Mouse (Mus musculus) adrenal gland, adult 8-10 months (tissue): Measurements from ENCODE around the gene Kcnma1. TPM values are rescaled to one million over a fixed set of nuclear protein-coding genes. Genes with fewer than 3 reads are reported as not detected.
A peak's percentile ranks its signal among the peaks of the same experiment; 100 is the strongest.

Experiments
- DNase-seq: peaks from one replicate; pipeline ENCODE4 v3.0.0; 2022
- total RNA-seq, 4 experiments: library from RNA; stranded (reverse); gene quantifications; 2 replicates each; pipeline ENCODE4 v1.2.4; 2022

The Kcnma1 gene
- total RNA-seq, 4 experiments from 2014 or later: 66.1 to 162 (median 106) TPM

DNA sequence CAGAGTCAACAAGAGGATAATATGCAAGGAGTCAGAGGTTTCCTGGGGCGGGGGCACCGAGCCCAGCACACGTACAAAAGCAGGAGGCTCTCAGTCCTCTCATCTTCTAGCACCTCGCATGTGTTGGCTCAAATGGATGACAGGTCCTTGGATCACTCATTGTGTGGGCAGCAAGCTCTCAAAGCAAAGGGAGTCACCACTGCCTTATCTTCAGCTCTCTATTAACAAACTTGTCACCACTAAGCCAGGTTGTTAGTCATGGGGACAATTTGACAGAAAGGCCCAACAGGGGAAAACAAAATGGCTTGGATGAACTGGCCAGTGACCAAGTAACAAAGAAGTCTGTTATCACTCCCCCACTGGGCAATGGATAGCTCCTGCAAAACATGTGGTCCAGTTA is 331.5 kb downstream of the Kcnma1 start:
- no peak for DNase-seq

DNA sequence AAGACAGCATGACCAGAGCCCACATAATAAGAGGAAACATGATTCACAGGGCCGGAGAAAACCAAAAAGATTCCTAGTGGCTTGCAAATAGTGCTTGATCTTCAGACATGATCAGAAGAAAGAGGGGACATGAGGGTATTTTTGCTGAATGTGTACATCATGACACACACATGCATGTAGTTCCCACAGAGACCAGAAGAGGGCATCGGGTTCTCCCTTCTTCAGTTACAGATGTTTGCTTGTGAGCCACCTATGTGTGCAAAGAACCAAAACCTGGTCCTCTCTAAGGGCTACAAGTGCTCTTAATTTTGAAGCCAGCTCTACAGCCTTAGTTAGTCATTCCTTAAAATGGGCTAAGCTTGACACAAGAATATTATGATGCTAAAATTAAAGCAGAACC is 334.9 kb downstream of the Kcnma1 start:
- no peak for DNase-seq

DNA sequence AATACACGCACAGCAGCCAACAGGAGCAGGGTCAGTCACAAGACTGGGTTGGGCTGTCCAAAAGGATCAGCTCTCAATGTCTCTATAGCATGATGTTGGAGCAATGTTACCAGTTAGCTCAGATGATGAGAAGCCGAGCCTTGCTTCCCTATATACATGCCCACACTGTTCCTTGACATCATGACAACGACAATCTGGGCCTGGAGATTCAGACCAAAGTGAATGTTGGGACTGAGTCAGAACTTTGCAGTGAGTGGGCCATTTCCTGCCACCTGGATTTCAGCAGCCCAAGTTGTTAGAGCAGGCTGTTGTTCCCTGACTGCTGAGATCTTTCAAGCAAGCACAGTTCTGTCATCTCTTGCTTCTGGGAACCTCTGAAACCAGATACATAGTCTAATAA is 347.9 kb downstream of the Kcnma1 start:
- no peak for DNase-seq

DNA sequence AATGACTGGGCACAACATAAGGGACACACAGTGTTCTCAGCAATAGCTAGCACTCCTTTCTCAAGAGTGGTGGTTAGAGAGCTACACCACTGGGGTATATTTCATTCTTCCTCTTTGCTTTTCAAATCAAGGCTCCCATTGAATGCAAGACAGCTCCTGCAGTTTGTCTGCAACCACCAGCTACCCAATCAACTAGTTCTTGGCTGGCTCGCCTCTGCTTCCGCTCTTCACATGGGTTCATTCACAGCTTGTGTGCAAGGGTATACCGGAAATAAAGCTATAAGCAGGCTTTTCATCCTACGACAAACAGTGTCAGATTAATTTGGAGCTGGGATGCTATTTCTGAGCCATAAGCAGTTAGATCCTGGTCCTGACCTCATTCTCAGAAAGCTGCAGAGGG is 362.6 kb downstream of the Kcnma1 start:
- DNase-seq: no peak

- peak; percentile 50 for DNase-seq
Measured at GRCm38 (mm10) chr14:23650126-23650525, 364.2 kb downstream of the Kcnma1 start.

DNA sequence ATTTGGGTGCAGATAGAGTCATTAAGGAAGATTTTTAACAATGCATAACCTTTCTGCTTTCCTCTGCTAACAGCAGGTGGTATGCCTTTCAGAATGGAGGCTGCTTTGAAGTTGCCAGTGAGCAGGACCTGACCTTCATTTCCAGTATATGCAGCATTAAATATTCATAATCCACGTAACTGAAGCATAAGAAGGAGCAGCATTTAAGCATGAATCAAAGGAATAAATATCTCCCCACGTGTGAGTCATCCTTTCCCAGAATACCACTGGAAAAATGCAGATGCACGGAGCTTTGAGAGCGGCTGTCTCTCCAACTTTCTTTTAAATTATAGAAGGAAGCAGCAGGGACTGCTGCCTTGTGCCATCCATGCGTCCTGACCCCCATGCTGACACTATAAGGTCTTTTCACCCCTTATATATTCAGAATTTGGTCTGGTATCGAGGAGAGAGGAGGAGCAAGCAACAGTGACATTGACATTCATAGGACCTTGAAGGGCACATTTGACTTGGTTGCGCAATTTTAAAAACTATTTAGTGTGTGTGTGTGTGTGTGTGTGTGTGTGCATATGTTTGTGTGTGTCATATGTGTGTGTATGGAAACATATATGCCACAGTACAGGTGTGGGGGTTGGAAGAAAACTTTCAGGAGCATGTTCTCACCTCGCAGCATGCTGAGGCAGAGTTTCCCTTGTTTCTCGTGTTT is 368.8 kb downstream of the Kcnma1 start:
- DNase-seq: peak; percentile 17

DNA sequence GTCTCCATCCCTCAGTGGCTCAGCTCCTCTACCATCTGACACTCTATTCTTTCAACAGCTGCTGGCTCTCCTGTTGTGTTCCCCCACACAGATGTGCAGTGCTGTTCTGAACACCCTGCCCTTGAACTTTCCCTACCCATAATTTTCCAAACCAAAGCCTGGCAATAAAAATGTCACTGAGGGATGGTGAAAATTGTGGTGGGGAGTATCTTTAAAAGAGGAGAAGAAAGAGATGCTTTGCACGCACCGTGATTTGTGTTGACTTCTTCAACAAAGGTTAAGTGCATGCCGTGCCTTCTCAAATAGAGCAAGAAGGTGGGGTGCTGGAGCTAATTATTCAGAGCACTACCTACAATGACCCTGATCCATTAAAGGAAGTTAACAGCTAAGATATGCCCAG is 371.1 kb downstream of the Kcnma1 start:
- peak; percentile 20 for DNase-seq

GRCm38 (mm10) chr14:23640665-23641064 is 373.6 kb downstream of the Kcnma1 start:
- DNase-seq: peak; percentile 38

DNA sequence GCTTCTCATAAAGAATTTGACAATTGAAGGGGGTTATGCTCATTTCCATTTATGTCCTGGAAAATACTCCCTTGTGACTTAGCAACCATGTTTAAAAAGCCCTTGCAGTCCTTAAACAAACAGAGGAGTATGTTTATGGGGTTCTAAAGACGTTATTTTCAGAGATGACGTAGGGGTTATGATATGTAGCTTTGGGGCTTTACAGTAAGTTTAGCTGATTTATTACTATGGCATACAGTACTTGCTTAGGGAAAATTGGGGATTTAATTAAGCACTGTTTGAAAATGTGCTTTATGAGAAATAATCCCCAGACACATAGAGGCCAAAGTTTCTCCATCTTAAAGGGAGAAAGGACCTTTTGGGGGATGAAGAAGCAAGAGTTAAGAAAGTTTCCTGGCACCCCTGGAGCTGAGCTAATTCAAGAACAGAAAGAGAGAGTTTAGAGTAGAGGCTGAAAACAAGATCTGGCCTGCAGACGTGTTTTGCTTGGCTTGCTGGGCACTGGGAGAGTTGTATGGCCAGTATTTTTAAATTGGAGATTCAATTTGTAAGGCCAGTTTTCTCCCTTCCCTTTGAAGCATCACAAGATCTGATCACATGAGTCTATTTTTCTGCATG is 376.1 kb downstream of the Kcnma1 start:
- no peak for DNase-seq

GRCm38 (mm10) chr14:23635903-23636302 is 378.4 kb downstream of the Kcnma1 start:
- DNase-seq: no peak

DNA sequence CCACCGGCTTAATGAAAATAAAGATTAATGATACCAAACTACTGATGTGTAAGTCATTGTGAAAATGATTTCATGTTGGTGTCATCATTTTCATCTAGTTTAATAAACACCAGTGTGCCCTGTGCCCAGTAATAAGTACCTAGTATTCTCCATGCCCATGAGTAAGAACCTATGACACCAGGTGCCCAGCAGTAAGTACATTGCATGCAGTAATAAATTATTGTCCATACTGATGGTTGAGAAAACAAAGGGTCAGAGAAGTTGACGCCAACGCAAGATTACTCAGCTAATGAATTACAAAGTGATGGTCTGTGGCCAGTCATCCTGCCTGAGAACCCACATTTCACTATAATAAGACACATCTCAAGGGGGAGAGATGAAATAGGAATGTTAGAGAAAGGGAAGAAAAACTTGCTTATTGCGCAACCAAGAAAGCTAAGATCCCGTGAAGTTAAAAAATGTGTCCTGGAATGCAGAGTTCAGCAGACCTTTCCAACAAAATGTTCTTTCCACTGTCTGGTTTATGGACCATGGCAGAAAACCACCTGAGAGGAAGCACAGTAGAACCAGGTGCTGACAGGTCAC is 381.2 kb downstream of the Kcnma1 start:
- DNase-seq: no peak

- no peak for DNase-seq
Measured at GRCm38 (mm10) chr14:23626925-23627324, 387.4 kb downstream of the Kcnma1 start.

DNA sequence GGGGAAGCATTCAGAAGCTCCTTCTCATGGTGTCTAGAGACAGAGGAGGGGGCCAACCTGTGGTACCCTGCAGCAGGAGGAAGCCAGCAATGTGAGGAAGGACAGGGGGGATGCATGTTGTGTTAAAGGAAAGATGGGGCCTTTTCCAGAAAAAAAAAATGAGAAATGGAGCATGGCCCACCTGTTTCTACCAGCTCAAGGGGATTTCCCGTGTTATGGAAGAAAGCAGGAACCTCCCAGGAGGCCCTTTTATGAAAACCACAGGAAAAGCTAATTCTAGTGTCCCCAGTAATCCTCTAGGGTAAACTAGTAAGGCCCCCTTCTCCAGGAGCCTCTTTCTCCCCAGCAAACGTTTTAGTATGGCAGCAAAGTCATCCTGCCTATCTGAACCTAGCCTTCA is 388.2 kb downstream of the Kcnma1 start:
- DNase-seq: no peak

- DNase-seq: no peak
Measured at GRCm38 (mm10) chr14:23625436-23625835, 388.9 kb downstream of the Kcnma1 start.

- no peak for DNase-seq
Measured at GRCm38 (mm10) chr14:23624455-23624854, 389.8 kb downstream of the Kcnma1 start.

- DNase-seq: no peak
Measured at GRCm38 (mm10) chr14:23620685-23621084, 393.6 kb downstream of the Kcnma1 start.

DNA sequence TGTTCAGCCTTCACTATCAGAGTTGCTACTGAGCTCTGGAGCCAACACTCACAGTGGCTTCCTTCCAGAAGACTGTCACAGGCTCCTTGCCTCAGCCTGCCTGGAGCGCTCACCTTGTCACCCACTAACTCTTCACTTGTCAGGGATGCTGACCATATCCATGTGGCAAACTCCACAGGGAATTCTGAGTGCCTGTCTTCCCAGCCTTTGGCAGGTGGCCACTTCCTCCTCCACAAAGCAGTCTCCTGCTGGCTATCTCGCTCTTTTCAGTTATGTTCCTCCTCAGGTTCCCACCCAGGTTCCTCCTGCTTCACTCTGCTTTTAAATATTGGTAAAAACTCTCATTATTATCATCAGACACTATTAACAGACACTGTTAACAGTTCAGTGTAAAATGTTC is 395.3 kb downstream of the Kcnma1 start:
- no peak for DNase-seq

- DNase-seq: no peak
Measured at GRCm38 (mm10) chr14:23618081-23618480, 396.2 kb downstream of the Kcnma1 start.

- no peak for DNase-seq
Measured at GRCm38 (mm10) chr14:23610054-23610453, 404.2 kb downstream of the Kcnma1 start.

GRCm38 (mm10) chr14:23605740-23606139 is 408.6 kb downstream of the Kcnma1 start:
- no peak for DNase-seq

- no peak for DNase-seq
Measured at GRCm38 (mm10) chr14:23602937-23603336, 411.4 kb downstream of the Kcnma1 start.

DNA sequence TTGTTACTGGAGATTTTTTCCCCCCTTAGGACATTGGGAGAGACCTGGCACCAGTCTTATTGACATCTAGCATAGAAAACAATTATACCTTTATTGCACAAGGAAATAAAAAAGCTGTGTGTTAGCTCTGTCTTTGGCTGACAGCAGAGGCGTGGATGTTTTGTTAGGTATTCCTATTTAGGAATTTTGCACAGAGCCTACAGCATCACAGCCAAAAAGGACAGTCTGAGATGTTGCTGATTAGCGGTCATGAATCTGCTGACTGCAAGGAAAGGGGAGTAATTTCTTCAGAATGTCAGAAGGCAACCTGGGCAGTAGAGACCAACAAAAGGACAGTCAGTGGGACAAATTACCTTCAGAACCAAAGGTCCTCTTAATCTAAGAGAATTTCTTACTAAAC is 412.2 kb downstream of the Kcnma1 start:
- DNase-seq: no peak

- DNase-seq: no peak
Measured at GRCm38 (mm10) chr14:23594629-23595028, 419.7 kb downstream of the Kcnma1 start.

DNA sequence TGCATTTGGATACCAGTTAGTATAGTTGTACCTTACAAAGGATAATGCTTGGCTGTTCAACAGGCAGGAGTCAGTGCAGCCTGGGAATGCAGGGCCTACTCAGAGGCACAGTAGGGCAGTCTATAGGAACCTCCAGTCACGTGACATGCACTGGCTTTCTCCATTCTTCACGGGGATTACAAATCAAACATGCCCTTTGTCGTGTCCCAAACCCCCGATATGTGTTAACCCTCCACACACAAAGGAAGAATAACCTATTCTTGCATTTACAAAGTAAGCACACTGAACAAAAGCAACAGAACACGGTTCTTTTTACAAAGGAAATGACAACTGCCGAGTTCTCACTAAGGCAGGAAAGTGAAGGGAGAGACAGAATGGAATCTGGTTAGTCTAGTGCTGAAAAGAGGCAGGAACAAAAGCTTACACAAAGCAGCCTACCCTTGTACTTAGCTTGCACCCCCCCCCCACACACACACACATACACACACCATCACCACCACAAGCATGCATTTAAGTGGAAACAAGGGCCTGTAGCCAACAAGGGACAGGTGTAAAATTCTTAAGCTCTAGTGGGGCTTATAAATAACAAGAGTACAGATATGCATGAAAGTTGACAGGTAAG is 421.4 kb downstream of the Kcnma1 start:
- no peak for DNase-seq
